Mouse (Mus musculus) embryonic stem cell, embryonic (primary cell): ENCODE results near the gene Tmem100.

Experiments
- CTCF ChIA-PET, 4 experiments: fragments of 300-600 bp in 2 of 4; fragments of 350-600 bp in 2 of 4; sonication (Branson Sonifier 250); formaldehyde crosslinking; loops; one replicate each; lab custom pipeline; 2022; ENCODE audit warnings: inconsistent platforms in 2 of 4; lab: Charles Lee
- POLR2A ChIA-PET, 4 experiments: fragments of 300-600 bp in 2 of 4; fragments of 350-600 bp in 2 of 4; sonication (Branson Sonifier 250); formaldehyde crosslinking; loops; one replicate each; lab custom pipeline; 2022; ENCODE audit warnings: antibody characterized with exemption in 4 of 4, inconsistent platforms in 1 of 4; lab: Charles Lee

The Tmem100 gene

GRCm38 (mm10) chr11:90002987-90003348, 27.2 kb upstream of the Tmem100 start:
- POLR2A ChIA-PET, result interaction anchor here in 2 of 4 experiments (0.6 to 1.2 kb wide), 2 partner anchors 26 to 163 kb away, joined by 3 to 4 read pairs; no protein-coding TSS in a partner anchor
- CTCF ChIA-PET, result interaction anchor here in 1 of 4 experiments (1.1 kb wide), 1 partner anchor 167 kb away, joined by 3 read pairs; no protein-coding TSS in a partner anchor

GRCm38 (mm10) chr11:90003386-90003785, 26.8 kb upstream of the Tmem100 start:
- ChIA-PET POLR2A (interaction anchor here in 2 of 4 experiments (0.6 to 1.2 kb wide), 2 partner anchors 26 to 162 kb away, joined by 3 to 4 read pairs; no protein-coding TSS in a partner anchor), CTCF (interaction anchor here in 1 of 4 experiments (1.1 kb wide), 1 partner anchor 167 kb away, joined by 3 read pairs; no protein-coding TSS in a partner anchor)

- POLR2A ChIA-PET, result no interaction called here
- CTCF ChIA-PET, result no interaction called here
Observed at GRCm38 (mm10) chr11:90006111-90006510, 24.0 kb upstream of the Tmem100 start.

- CTCF ChIA-PET, result no interaction called here
Observed at GRCm38 (mm10) chr11:90007791-90008531, 22.2 kb upstream of the Tmem100 start.

GRCm38 (mm10) chr11:90013657-90014056, 16.5 kb upstream of the Tmem100 start:
- CTCF ChIA-PET, result interaction anchor here in 2 of 4 experiments (0.9 to 1.4 kb wide), 2 partner anchors 24 kb away, joined by 3 to 4 read pairs; no protein-coding TSS in a partner anchor

More at GRCm38 (mm10) chr11:90007791-90008531, 22.2 kb upstream of the Tmem100 start:
- POLR2A ChIA-PET, result interaction anchor here in 1 of 4 experiments (0.6 kb wide), 1 partner anchor 45 kb away, joined by 3 read pairs; no protein-coding TSS in a partner anchor

GRCm38 (mm10) chr11:90015281-90015680, 14.9 kb upstream of the Tmem100 start:
- CTCF ChIA-PET, result no interaction called here
- POLR2A ChIA-PET, result no interaction called here

More at GRCm38 (mm10) chr11:90013657-90014056, 16.5 kb upstream of the Tmem100 start:
- POLR2A ChIA-PET, result interaction anchor here in 1 of 4 experiments (0.8 to 0.9 kb wide), 2 partner anchors 9 to 12 kb away, joined by 3 to 4 read pairs; no protein-coding TSS in a partner anchor

GRCm38 (mm10) chr11:90019161-90019560, 11.0 kb upstream of the Tmem100 start:
- CTCF ChIA-PET, result interaction anchor here in 2 of 4 experiments (0.7 to 1.7 kb wide), 8 partner anchors 13 to 705 kb away, joined by 3 to 6 read pairs (median 4); no protein-coding TSS in a partner anchor
- POLR2A ChIA-PET, result no interaction called here

- ChIA-PET CTCF (interaction anchor here in 2 of 4 experiments (0.5 to 1.3 kb wide), 3 partner anchors 29 to 921 kb away, joined by 3 to 4 read pairs (median 4); no protein-coding TSS in a partner anchor), POLR2A (interaction anchor here in 1 of 4 experiments (0.6 kb wide), 1 partner anchor 169 kb away, joined by 3 read pairs; no protein-coding TSS in a partner anchor)
Observed at GRCm38 (mm10) chr11:90025891-90026801, 4.0 kb upstream of the Tmem100 start.

GRCm38 (mm10) chr11:90026802-90027174, 3.4 kb upstream of the Tmem100 start:
- ChIA-PET POLR2A (no interaction called here), CTCF (interaction anchor here in 2 of 4 experiments (1.0 to 1.3 kb wide), 2 partner anchors 29 to 861 kb away, joined by 3 to 4 read pairs; no protein-coding TSS in a partner anchor)

GRCm38 (mm10) chr11:90027216-90027615, 2.9 kb upstream of the Tmem100 start:
- CTCF ChIA-PET, result interaction anchor here in 2 of 4 experiments (1.0 to 1.3 kb wide), 2 partner anchors 28 to 862 kb away, joined by 3 to 4 read pairs; no protein-coding TSS in a partner anchor
- POLR2A ChIA-PET, result no interaction called here

GRCm38 (mm10) chr11:90028746-90029145, 1.4 kb upstream of the Tmem100 start:
- ChIA-PET CTCF (no interaction called here), POLR2A (no interaction called here)

GRCm38 (mm10) chr11:90029354-90029753, 794 bp upstream of the Tmem100 start:
- ChIA-PET POLR2A (no interaction called here), CTCF (no interaction called here)

GRCm38 (mm10) chr11:90030557-90030956, 409 bp downstream of the Tmem100 start:
- ChIA-PET CTCF (interaction anchor here in 1 of 4 experiments (0.6 kb wide), 1 partner anchor 458 kb away, joined by 5 read pairs; no protein-coding TSS in a partner anchor), POLR2A (interaction anchor here (0.6 to 1.4 kb wide), 8 partner anchors 35 to 605 kb away, joined by 3 to 4 read pairs (median 4); no protein-coding TSS in a partner anchor)

GRCm38 (mm10) chr11:90031076-90031475, 928 bp downstream of the Tmem100 start:
- POLR2A ChIA-PET, result interaction anchor here (0.6 to 1.4 kb wide), 8 partner anchors 35 to 605 kb away, joined by 3 to 4 read pairs (median 4); no protein-coding TSS in a partner anchor
- CTCF ChIA-PET, result interaction anchor here in 1 of 4 experiments (0.6 kb wide), 1 partner anchor 459 kb away, joined by 5 read pairs; no protein-coding TSS in a partner anchor

GRCm38 (mm10) chr11:90032807-90033206, 2.7 kb downstream of the Tmem100 start:
- POLR2A ChIA-PET, result no interaction called here

GRCm38 (mm10) chr11:90033442-90033841, 3.3 kb downstream of the Tmem100 start:
- CTCF ChIA-PET, result interaction anchor here in 1 of 4 experiments (0.6 kb wide), 1 partner anchor 139 kb away, joined by 3 read pairs; no protein-coding TSS in a partner anchor
- POLR2A ChIA-PET, result no interaction called here

More at GRCm38 (mm10) chr11:90032807-90033206, 2.7 kb downstream of the Tmem100 start:
- CTCF ChIA-PET, result interaction anchor here in 2 of 4 experiments (0.6 to 1.2 kb wide), 2 partner anchors 137 to 140 kb away, joined by 3 read pairs; no protein-coding TSS in a partner anchor

GRCm38 (mm10) chr11:90034646-90035045, 4.5 kb downstream of the Tmem100 start:
- ChIA-PET POLR2A (no interaction called here), CTCF (interaction anchor here in 2 of 4 experiments (1.9 to 4.2 kb wide), 2 partner anchors 135 kb away, joined by 6 to 31 read pairs; no protein-coding TSS in a partner anchor)

GRCm38 (mm10) chr11:90035532-90035931, 5.4 kb downstream of the Tmem100 start:
- POLR2A ChIA-PET, result no interaction called here
- CTCF ChIA-PET, result interaction anchor here in 3 of 4 experiments (0.6 to 4.2 kb wide), 4 partner anchors 86 to 135 kb away, joined by 3 to 31 read pairs (median 11); no protein-coding TSS in a partner anchor
